Comparison of ENCODE assay signal across 10 mouse cellular contexts in the genomic region with DNA sequence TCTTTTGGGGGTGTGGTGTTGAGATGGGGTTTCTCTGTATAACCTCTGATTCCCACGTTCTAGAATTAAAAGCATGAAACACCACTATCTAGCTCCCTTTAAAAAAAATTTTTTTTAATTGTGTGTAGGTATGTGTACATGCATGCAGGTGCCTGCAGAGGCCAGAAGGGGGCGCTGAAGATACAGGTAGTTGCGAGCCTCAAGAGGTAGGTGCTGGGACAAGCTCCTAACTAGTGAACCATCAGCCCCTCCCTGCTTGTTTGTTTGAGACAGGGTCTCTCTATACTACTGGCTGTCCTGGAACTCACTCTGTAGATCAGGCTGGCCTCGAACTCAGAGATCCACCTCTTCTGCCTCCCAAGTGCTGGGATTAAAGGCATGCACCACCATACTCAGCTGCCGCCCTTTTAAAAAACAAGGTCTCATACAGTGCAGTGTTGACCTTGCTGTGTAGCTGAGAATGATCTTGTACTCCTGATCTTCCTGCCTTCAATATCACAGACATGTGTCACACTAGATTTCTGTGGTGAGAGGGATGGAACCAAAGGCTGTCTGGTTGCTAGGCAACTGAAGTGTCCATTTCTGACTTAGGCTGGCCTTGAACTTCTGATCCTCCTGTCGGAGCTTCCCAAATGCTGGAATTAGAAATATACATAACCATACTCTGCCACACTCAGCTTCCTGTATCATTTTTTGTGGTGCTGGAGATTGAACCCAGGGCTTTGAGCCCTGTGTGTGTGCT. TPM values are rescaled to one million over a fixed set of nuclear protein-coding genes. Genes with fewer than 3 reads are reported as not detected.
DNase-seq lines count a peak whose midpoint lies in the region; ATAC-seq and TF ChIP-seq lines count a peak whose summit lies in the region.
"Had no signal": no experiment of that assay in that cellular context is flagged by ENCODE, and none has a peak within 500 bp of the region (broad histone marks: within the 10 kb centered on the region; RNA-seq: fewer than 3 reads in every experiment).

No protein-coding gene starts in this region.

- no peak for ATAC-seq in CD4-positive, CD25-positive, alpha-beta regulatory T cell, adult 4 months
- no peak for ATAC-seq in midbrain, embryonic 13.5 days

- no peak overlapping the region for H3K4me3 ChIP-seq in lung, adult 2 months (replicated peaks; ENCODE audit: extremely low read depth, low read depth, low read length)
- no peak overlapping the region for H3K4me3 ChIP-seq in testis, adult 2 months (ENCODE audit: control insufficient read depth, low read depth, low read length)
- no peak overlapping the region for H3K4me3 ChIP-seq in midbrain, embryonic 13.5 days (replicated peaks)

- H3K9me3 ChIP-seq in midbrain, embryonic 13.5 days = no peaks in the 10 kb centered on the region

- no peaks in the 10 kb centered on the region for H3K27me3 ChIP-seq in testis, adult 2 months (ENCODE audit: control insufficient read depth, insufficient read depth, low read length)
- H3K27me3 ChIP-seq in midbrain, embryonic 13.5 days = no peaks in the 10 kb centered on the region

- no peak overlapping the region for H3K4me2 ChIP-seq in midbrain, embryonic 13.5 days (replicated peaks)

- H3K9ac ChIP-seq in midbrain, embryonic 13.5 days (replicated peaks) = no peak overlapping the region

- 64% methylated on average over 6 of the region's 6 CpGs for WGBS in lung, adult 2 months
- 64% methylated on average over 6 of the region's 6 CpGs for WGBS in midbrain, embryonic 13.5 days

- TF ChIP-seq CTCF in lung, adult 2 months (IDR thresholded peaks at IDR 0.05; ENCODE audit: insufficient read depth, low read length) = peak; percentile 33
- peak; percentile 46; the same call in 1 of the 2 replicates for TF ChIP-seq CTCF in brain, embryonic 14.5 days (IDR thresholded peaks at IDR 0.05; ENCODE audit: borderline replicate concordance, extremely low read depth, insufficient read depth, insufficient read length)
- TF ChIP-seq CTCF in testis, adult 2 months (IDR thresholded peaks at IDR 0.05; ENCODE audit: control insufficient read depth, insufficient read depth, insufficient replicate concordance, low read depth, low read length) = peak; percentile 63; the same call in 1 of the 2 replicates

- no peak for TF ChIP-seq POLR2A in lung, adult 2 months (IDR thresholded peaks at IDR 0.05; ENCODE audit: borderline replicate concordance, extremely low read depth, low read depth, low read length)
- no peak for TF ChIP-seq POLR2A in brain, embryonic 14.5 days (IDR thresholded peaks at IDR 0.05; ENCODE audit: borderline replicate concordance, extremely low read depth, insufficient read depth, insufficient read length, poor library complexity, severe bottlenecking)
- no peak for TF ChIP-seq POLR2A in testis, adult 2 months (IDR thresholded peaks at IDR 0.05; ENCODE audit: control insufficient read depth, low read depth, low read length)

- no peak overlapping the region for H3K27ac ChIP-seq in testis, adult 2 months (ENCODE audit: control insufficient read depth, insufficient read depth, low read depth, low read length)
- H3K27ac ChIP-seq in midbrain, embryonic 13.5 days = no peak overlapping the region

- no peaks in the 10 kb centered on the region for H3K36me3 ChIP-seq in testis, adult 2 months (ENCODE audit: control insufficient read depth, insufficient read depth, low read length)
- peaks cover 11% of the 10 kb centered on the region for H3K36me3 ChIP-seq in midbrain, embryonic 13.5 days

- DNase-seq in CD4-positive, CD25-positive, alpha-beta regulatory T cell, adult 2 months (ENCODE audit: low read depth, low spot score) = peak; percentile 65
- no peak for DNase-seq in lung, adult 2 months
- no peak for DNase-seq in lung, postnatal 14 days
- no peak for DNase-seq in brain, embryonic 14.5 days (ENCODE audit: low read depth)
- no peak for DNase-seq in left cerebral cortex, adult 8-10 months (ENCODE audit: low spot score in 2 of 2)
- DNase-seq: heart, postnatal 36 days had no signal

- H3K4me1 ChIP-seq in lung, adult 2 months (ENCODE audit: control insufficient read depth, insufficient read depth, low read length) = peaks cover 2% of the 10 kb centered on the region; the same call in 1 of the 2 replicates
- peaks cover 5% of the 10 kb centered on the region for H3K4me1 ChIP-seq in testis, adult 2 months (ENCODE audit: control insufficient read depth, insufficient read depth, low read length)
- peaks cover 25% of the 10 kb centered on the region for H3K4me1 ChIP-seq in midbrain, embryonic 13.5 days (replicated peaks)

RNA-seq across cellular contexts. Expression of gene Hspb1, which starts 13.8 kb away (rescaled TPM):
- 1 to 10 TPM in 1 of 2 experiments, not detected in 1; 1.3 TPM for polyA plus RNA-seq in CD4-positive, CD25-positive, alpha-beta regulatory T cell, adult 4 months (2017; shearing (Covaris generic))
- polyA plus RNA-seq in lung, adult 2 months (2012; rRNA removed) = 541 and 589 TPM in 2 replicates
- 17.2 and 27.4 TPM in 2 replicates for polyA plus RNA-seq in brain, embryonic 14.5 days (2012; rRNA removed)
- polyA plus RNA-seq in testis, adult 2 months (2012; rRNA removed) = 49.6 and 51.0 TPM in 2 replicates
- 6.8 and 7.1 TPM in 2 replicates for polyA plus RNA-seq in midbrain, embryonic 13.5 days (2015; fragmentation: Nextera tagmentation; extraction: Ambion mirVana)
- 10 to 100 TPM; 10.9 to 20.6 (median 14.7) TPM for total RNA-seq in left cerebral cortex, adult 8-10 months (2022)
- total RNA-seq: megakaryocyte progenitor cell, adult 5-6 weeks had no signal

RNA-seq across cellular contexts. Expression of gene Ywhag, which starts 32.9 kb away (rescaled TPM):
- polyA plus RNA-seq in CD4-positive, CD25-positive, alpha-beta regulatory T cell, adult 4 months (2017; shearing (Covaris generic)) = 10 to 100 TPM; 29.6 to 47.8 TPM
- polyA plus RNA-seq in lung, adult 2 months (2012; rRNA removed) = 66.2 and 80.3 TPM in 2 replicates
- 258 and 495 TPM in 2 replicates for polyA plus RNA-seq in brain, embryonic 14.5 days (2012; rRNA removed)
- polyA plus RNA-seq in testis, adult 2 months (2012; rRNA removed) = 13.3 and 17.8 TPM in 2 replicates
- polyA plus RNA-seq in midbrain, embryonic 13.5 days (2015; fragmentation: Nextera tagmentation; extraction: Ambion mirVana) = 627 and 632 TPM in 2 replicates
- total RNA-seq in left cerebral cortex, adult 8-10 months (2022) = 1,000 to 10,000 TPM; 1,072 to 1,089 (median 1,074) TPM

Comparison
In these comparisons a context has a peak if more than half of its experiments do, and no peak if none do; other contexts are left out.
1. RNA of gene Hspb1, which starts 13.8 kb away (polyA plus RNA-seq): 541 to 589 TPM in lung, adult 2 months; 49.6 to 51.0 TPM in testis, adult 2 months, 17.2 to 27.4 TPM in brain, embryonic 14.5 days, 6.8 to 7.1 TPM in midbrain, embryonic 13.5 days and 1.3 TPM in CD4-positive, CD25-positive, alpha-beta regulatory T cell, adult 4 months; every median in the first group is over 10 times any median in the second.
2. Peak in every context shown above with its lines, with median percentiles within 50 percentile points of each other: CTCF ChIP-seq.